Mouse (Mus musculus) layer of hippocampus, adult 8-10 months (tissue): Measurements from ENCODE around the gene Hist1h4i. TPM values are rescaled to one million over a fixed set of nuclear protein-coding genes. Genes with fewer than 3 reads are reported as not detected.

Experiments used
- DNase-seq, 2 experiments: peaks; one replicate each; pipeline ENCODE4 v3.0.0; 2022; ENCODE audit warnings: low spot score in 2 of 2
- total RNA-seq, 4 experiments: library from RNA; stranded (reverse); gene quantifications; 2 replicates each; pipeline ENCODE4 v1.2.4; 2022

Gene Hist1h4i
- total RNA-seq, 4 experiments from 2014 or later, result 55.1 to 70.7 (median 60.0) TPM

DNA sequence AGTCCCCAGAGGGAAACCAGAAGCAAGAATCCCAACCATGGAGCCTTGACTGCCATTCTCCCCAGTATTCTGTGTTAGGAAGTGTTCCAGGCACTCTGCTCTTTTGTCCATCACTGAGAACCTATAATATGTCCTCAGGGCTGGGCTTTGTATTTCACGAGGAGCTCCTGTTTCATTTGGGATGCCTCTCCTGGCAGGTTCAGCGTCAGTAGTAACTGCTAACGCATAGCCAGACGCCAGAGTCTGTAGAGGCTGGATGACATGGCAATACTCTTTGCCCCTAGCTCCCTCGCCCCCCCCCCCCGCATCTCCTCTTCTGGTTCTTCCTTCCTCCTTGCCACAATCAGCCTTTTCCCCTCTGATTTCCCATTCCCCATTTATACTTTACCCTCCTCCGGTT, 31.5 kb downstream of the Hist1h4i start, which contains the start of gene Prss16:
Gene Prss16, minus strand, starts transcription at position 101 of the 400 bp plus-strand sequence.
- no peak for DNase-seq

DNA sequence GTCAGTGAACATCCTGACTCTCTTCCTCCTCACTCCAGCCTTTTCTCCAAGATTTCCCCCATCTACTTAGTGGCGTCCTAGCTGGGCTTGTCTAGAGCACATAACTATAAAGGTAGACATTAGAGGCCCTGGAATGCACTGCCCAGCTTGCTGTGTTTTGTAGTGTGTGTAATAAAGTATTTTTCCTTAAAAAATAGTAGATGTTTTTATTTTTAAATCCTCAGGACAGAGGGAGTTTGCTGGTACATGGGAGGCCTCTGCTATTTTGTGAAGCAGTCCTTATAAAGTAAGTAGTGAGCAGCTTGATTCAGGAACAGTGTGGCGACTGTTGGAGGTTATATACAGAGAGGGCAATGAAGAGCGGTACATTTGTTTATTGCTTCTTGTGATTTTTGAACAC, 32.5 kb downstream of the Hist1h4i start:
- DNase-seq, result no peak

DNA sequence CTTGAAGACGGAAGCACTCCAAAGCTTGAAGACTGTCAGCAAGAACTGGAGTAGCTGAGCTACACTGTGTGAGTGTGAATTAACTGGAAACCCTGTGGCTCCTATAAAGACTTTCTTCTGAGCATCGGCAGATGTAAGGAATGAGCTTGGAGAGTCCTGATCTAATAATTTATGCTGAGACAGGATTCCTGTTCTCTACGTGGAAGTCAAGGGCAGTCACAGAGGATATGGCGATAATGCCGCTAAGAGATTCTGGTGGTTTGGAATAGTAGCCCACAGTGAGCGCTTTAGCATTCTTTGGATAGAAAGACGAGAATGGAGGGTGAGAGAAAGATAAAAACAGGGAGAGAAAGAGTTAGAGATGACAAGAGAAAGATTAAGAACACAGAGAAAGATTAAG, 33.3 kb downstream of the Hist1h4i start:
- DNase-seq, result no peak

DNA sequence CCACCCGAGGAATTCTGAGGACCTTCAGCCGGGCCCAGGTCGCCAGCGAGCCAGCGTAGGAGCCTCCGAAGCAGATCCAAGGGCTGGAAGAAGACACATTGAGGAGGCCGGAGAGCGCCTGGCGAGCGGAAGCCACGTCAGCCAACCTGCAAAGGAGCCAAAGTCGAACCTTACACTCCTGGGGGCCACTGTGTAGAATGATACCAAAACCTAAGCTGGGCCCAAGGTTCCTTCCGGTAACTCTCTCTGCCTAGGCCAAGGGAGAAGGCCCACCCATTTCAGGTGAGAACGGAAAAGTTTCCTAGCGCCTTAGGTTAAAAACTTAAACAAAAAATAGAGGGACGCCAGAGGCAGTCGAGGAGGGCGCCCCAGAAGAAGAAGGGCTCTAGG, 34.0 kb downstream of the Hist1h4i start:
- no peak for DNase-seq

DNA sequence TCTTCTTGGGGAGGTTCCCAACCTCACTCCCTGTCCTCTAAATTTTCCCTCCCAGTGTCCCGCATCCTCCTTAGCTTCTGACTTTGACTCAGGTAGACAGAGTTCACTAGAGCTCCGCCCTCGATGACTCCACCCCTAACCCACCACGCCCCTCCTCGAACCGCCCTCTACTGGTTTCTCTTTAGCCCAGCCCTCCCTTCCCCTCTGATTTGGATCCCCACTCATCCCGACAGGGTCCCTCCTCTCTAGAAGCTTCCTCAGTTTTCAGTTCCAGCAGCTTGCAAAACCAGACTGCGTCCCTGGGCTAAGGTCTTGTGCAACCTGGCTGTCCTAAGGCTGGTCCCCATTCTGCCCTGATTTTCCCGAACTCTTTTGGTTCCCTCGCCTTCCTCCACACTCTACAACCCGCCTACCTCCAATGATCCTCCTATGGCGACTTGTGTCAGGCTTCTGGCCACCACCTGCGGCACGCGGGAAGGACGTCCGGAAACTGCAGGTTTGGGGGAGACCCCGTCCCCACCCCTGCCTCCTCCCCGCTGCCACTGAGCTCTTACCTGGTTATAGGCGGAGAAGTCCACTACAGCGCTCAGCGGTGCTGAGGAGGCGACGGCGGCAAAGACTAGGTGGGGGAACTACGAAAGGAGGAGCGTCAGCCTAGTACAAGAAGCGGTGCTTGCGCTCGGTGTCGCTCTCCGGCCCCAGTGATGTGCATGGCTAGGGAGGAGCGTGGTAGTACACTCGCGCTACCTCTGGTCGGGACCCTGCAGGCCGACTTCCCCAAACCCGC, 34.6 kb downstream of the Hist1h4i start:
- no peak for DNase-seq

DNA sequence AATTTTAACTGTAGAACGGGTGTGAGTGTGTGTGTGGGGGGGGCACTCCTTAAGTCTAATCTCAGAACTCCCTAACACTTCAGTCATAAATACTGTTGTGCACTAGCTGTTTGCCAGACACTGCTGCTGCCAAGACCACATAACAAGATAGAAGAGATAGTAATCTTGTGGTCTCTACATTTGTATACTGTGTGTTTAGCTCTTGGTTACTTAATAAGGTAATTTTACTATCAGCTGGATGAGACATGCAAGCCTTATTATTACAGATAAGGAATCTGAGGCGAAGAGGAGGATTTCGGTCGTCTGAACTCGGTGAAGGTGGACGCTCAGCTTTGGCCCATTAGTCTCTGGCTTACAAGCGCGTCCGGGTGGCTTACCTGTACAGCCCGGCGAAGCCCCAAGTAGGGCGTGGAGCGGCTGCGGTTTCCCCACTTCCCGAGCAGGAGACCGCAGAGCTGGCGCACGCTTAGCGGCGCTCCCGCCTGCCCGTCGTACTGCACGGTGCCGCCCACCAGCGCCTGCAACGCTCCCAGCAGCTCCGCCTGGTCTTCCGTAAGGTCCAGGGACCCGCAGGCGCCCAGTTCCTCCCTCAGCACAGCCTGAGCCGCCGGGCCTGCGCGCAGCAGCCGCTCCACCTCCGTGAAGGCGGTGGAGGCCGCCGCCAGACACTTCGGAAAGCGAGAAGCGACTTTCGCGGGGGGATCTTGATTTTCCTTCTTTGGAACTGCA, 35.4 kb downstream of the Hist1h4i start:
- no peak for DNase-seq

DNA sequence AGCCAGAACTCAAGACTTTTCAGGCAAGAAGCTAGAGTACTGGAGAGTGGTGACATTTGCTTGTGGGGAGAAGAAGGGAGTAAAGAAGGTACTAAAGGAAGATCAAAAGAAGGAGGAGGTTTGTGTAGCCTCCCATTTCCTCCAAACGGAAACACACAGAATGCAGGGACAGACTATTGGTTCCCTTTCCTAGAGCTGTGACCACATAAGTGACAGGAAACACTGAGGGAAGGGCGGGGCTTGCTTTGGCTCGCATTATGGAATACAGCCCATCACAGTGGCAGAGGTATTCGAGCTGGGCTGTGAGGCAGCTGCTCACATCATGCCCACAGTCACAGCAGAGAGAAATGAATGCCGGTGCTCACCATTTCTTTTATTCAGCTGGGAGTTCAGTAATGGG, 39.3 kb downstream of the Hist1h4i start:
- DNase-seq, result no peak

DNA sequence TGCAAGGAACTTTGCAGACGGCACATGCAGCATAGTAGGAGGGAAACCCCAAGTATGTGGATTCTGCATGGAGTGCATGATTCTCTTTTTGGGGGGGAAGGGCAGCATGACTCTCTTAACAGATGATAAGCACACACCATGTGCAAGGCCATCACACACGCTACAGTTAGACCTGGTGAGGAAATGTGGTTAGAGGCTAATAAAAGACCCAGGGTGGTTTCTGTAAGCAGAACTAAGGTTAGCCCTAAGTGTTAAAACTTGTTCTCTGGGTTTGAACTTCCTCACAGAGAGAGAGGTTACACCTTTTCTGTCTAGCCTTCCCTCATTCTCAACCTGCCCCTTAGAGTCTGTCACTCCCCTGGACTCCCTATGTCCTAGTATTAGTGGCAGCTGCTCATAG, 39.8 kb downstream of the Hist1h4i start:
- DNase-seq, result no peak

DNA sequence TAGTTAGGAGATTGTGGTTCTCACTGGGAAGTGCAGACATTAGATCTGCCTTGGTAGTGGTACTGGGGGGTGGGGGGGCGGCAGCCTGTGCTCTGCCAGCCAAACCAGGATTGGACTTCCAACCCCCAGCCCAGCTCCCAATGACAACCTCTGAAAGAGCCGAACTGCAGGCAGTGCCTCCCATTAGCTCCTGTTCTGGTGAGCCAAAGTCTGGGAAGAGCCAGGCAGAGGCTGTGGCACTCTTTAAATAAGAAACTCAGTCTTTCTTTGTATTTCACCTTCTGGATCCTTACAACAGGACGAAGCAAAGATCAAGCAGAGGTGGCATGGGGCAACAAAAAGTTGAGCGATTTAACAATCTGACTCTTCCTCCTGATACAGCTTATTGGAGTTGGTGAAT, 42.0 kb downstream of the Hist1h4i start:
- DNase-seq, result no peak

DNA sequence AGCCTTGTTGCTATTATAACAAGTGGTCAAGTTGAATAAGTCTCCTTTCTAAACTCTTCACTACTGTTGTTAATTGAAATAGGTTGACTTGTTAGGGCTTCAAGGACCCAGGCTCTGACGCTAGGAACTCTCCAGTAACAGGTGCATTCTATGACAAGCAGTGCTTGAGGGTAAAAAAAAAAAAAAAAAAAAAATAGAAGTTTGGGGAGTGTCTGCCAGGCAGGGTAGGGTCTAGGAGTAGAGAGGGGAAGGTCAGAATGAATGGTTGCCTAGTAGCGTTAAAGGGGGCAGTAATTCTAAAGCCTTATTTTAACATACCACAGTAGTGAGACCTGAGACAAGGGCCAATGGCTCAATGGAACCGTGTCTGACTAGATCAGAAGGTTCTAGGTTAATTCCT, 42.8 kb downstream of the Hist1h4i start:
- DNase-seq, result no peak

DNA sequence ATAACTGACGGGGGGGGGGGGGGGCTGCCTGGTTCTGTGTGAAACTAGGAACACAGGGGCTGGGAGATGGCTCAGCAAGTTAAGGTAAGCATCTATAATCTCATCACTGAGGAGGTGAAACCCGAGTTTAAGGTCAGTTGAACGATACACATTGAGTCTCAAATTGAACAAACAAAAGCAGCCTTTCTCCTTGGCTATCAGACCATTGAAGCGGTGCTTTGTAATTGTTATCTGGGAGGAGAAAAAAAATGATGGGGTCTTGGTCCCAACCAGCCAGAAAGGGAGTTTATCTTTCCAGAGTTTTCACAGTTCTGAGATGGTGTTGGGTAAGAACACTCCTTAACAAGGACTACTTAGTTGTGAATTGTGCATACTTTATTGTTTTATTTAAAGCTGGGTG, 43.3 kb downstream of the Hist1h4i start:
- no peak for DNase-seq

DNA sequence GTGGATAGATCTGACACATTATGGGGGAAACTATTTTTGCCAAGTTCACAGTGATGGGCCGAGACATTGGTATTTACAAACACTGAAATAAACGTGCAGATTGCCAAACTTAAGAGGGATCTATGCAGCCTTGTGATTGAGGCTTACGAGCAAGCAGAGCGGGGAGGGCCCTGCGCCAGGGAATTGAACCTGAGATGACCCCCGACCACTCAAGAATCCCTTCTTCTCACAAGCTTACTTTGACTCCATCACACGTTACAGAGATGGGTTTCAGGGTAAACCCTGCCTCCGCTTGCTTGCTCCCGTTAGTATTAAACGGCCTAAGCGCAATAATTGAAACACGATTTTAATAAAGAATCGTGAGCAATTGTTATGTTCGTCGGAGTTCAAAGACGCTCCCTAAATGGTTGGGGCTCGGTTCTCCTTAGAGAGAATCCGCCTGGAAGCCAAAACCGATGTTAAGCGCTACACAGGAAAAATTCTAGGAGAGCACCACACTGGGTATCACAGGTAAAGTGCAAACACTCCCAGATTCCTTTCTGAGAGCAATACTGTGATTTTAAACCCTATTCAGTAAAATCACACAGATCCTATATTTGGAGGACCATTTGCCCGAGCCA, 43.9 kb downstream of the Hist1h4i start:
- no peak for DNase-seq

DNA sequence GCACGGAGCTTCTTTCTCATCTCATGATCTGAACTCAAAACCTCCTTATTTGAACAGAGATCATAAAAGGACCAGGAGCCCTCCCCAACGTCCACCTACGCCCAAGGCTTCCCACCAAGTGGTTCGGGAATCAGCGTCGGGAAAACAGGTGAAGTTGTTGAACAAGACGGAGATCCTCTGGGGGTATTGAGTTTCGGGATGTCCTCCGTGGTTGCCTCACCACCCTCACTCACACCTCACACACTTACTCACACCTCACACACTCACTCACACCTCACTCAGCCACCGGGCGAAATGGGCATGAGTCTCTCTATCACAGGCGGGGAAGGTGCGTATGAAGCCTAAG, 44.3 kb downstream of the Hist1h4i start:
- DNase-seq, result no peak

DNA sequence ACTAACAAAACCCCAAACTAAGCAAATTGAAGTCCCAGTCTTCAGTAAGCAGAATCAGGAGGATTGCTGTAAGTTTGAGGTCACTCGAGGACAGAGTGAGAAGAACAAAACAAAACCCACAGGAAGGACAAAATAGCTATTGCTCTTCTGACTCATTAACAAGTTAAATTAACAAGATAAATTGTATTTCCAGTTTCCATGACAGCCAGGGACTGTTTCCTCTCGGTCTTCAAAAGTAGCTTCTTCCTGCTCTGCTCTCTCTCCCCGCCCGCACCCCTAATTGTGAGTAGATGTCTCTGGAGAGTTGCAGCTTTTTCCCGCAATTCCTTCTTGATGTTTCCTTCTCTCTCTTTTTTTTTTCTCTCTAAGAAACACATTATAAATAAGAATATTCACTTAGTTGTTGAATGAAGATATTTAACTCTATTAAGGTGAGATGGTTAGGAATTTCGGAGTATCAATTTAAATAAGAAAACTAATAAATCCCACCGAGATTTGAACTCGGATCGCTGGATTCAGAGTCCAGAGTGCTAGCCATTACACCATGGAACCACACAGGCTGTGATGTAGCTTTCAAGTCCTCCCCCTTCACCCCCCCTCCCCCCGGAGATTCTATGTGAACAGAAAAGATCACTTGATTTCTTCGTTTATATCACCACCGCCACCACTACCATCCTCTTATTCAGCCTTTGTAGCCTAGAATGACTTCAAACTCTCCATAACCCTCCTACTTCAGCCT, 44.9 kb downstream of the Hist1h4i start:
- DNase-seq, result no peak

DNA sequence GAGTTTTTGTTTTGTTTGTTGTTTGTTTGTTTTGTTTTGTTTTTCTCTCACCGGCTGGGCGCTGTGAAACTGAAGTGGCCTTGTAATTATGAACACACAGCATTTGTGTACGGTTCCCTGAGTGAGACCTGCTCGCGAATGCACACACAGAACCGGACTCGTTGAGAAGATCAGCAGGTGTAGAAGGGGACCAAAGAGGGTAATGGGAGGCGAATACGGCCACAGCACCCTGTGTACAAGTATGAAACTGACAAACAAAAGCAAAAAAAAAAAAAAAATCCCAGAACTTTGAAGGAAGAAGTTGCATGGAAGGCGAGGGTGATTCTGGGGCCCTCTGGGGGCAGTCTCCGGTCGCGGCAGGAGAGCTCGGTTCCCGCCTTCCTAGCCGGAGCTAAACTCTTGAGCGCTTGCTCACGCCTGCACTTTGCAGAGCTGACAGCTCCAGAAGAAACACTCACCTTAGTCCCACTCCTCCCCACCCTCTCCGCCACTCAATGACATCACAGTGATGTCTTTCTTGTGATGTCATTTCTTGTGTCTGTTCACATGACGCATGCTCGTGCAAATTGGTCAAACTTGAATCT, 45.7 kb downstream of the Hist1h4i start:
- no peak for DNase-seq

DNA sequence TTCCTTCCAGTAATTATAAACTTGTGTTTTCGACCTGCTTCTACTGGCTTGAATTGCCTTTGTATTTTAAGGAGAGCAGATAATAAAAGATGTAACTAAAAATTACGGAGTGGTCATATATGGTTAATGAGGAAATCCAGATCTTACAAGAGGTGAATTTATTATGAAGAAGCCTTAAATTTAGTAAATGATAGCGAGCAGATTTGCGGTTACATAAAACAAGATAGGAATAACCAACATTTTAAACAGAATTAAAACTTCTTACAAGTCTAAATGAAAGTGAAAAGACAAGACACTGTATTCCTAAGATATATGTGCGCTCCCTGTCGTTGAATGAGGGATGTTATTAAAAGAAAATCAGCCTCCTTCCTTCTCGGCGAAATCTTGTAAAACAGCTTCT, 46.3 kb downstream of the Hist1h4i start:
- no peak for DNase-seq

DNA sequence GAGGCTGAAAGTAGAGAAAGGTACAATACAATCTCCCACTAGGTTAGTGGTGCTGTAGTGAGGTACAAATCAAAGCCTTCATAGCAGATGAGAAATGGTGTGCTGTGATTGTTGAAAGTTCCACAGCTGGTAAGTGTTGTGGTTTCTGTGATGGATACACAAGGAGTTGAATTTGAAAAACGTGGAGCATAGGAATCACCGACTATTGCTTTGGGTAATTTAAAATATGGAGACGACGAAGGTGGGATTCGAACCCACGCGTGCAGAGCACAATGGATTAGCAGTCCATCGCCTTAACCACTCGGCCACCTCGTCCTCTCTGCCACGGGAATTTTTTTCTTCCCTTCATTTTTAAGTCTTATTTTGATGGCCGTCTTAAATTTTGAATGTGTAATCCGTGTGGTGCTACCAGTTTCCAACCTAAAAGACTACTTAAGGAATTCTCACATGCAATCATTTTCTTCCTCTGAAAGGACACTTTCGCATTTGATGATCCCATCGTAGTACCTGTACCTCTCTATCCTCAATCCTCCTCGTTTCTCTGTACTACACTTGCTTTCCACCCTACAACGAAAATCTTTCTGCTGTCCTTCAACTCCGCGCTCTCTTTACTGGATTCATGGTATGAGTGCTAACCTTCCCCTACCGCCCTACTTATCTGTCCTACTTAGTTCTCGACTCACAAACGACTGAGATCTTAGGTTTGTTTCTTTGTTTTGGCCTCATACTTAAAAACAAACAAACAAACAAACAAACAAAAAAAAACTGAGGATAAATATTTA, 47.0 kb downstream of the Hist1h4i start:
- no peak for DNase-seq

DNA sequence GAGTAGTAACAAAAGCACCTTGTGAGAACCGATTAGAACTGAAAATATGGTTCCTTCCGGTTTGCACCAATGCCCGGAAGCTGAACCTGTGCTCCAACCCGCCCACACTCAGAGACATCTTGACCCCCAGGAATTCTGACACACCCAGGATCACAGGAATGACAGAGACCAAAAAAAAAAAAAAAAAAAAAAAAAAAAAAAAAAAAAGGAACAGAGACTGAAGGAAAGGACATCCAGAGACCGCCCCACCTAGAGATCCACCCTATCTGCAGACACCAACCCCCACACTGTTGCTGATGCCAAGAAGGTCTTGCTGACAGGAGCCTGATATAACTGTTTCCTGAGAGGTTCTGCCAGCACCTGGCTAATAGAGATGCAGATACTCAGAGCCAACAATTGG, 48.6 kb downstream of the Hist1h4i start:
- no peak for DNase-seq
